Mouse (Mus musculus) brain, adult 2 months (tissue): ENCODE results near the gene Apobec4.

Experiments used
- DNase-seq: peaks from one replicate; pipeline ENCODE4 v3.0.0; 2011; ENCODE audit warnings: low read depth, low spot score

Gene Apobec4

DNA sequence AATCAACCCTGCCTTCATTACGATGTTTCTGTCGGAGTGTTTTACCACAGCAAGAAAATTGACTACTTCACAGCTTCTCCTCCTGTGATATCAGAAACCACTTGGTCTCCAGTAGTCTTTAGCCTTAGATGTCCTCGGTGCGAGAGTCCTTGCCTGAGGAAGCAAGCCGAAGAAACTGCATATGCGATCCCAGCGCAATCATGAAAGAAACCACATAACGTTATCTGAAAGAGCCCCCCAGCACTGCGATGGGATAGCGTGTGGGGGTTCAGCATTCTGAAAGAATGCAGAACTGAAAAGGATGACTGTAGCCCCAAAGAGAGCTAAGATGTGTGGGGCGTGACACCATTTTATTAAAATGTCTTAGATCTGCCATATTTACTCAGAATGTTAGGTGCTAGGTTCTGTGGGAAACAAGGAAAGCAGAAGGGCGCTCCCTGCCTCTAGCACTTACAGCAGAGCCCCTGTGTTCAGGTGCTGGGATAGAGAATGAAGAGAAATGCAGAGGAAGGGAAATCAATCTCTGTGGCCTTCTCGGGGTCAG, 50.4 kb downstream of the Apobec4 start:
- no peak for DNase-seq

DNA sequence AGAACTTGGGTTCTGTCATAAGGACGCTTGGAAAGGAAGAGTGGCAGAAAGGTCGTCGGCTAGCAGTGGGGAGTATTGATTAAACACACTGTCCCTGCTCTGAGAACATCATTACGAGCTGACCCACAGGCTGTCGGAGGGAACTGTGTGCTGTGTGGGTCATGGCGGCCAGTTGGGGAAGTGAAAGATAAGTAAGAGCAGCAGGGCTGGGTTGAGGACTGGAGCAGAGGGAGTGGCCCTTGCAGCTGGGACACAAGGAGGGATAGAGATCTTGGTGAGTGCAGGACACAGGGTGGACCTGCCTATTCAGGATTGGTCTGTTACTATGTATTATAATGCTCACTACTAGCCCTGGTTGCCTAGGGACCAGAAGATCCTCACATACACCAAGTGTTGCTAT, 54.6 kb downstream of the Apobec4 start:
- DNase-seq, result no peak
